Mouse (Mus musculus) embryo, embryonic 11.5 days (tissue): ENCODE measurements at regions not wholly inside any gene's neighbourhood (a gene's known extent, or its start where the extent isn't known, plus 50 kb on each side); places are given as distances from the start of the nearest gene placed in this dataset.

ENCODE experiments used
- DNase-seq: peaks from one replicate; pipeline ENCODE4 v3.0.0-alpha.2; 2012; ENCODE audit warnings: low read depth, low spot score

GRCm38 (mm10) chr2:117910781-117911180, 200.9 kb upstream of the Thbs1 start:
- DNase-seq: no peak

GRCm38 (mm10) chr2:117912722-117913121, 199.0 kb upstream of the Thbs1 start:
- no peak for DNase-seq

- no peak for DNase-seq
Observed at GRCm38 (mm10) chr2:117913846-117914245, 197.8 kb upstream of the Thbs1 start.

- no peak for DNase-seq
Observed at GRCm38 (mm10) chr2:117915821-117916220, 195.9 kb upstream of the Thbs1 start.

- DNase-seq: no peak
Observed at GRCm38 (mm10) chr2:117917181-117917580, 194.5 kb upstream of the Thbs1 start.

GRCm38 (mm10) chr2:117924877-117925276, 186.8 kb upstream of the Thbs1 start:
- no peak for DNase-seq

- DNase-seq: no peak
Observed at GRCm38 (mm10) chr2:117925412-117925811, 186.3 kb upstream of the Thbs1 start.

- peak; percentile 7 for DNase-seq
Observed at GRCm38 (mm10) chr2:117928062-117928461, 183.6 kb upstream of the Thbs1 start.

GRCm38 (mm10) chr2:117929586-117929985, 182.1 kb upstream of the Thbs1 start:
- no peak for DNase-seq

GRCm38 (mm10) chr2:117930895-117931537, 180.7 kb upstream of the Thbs1 start:
- no peak for DNase-seq

- no peak for DNase-seq
Observed at GRCm38 (mm10) chr2:117936590-117936989, 175.1 kb upstream of the Thbs1 start.

- DNase-seq: peak; percentile 4
Observed at GRCm38 (mm10) chr2:117938283-117939049, 173.2 kb upstream of the Thbs1 start.

- no peak for DNase-seq
Observed at GRCm38 (mm10) chr2:117941517-117942096, 170.1 kb upstream of the Thbs1 start.

GRCm38 (mm10) chr2:117943666-117944065, 168.0 kb upstream of the Thbs1 start:
- no peak for DNase-seq

- no peak for DNase-seq
Observed at GRCm38 (mm10) chr2:117944325-117944724, 167.4 kb upstream of the Thbs1 start.

GRCm38 (mm10) chr2:117944942-117945341, 166.7 kb upstream of the Thbs1 start:
- DNase-seq: no peak

- DNase-seq: no peak
Observed at GRCm38 (mm10) chr2:117950431-117951336, 161.0 kb upstream of the Thbs1 start.

- DNase-seq: no peak
Observed at GRCm38 (mm10) chr2:117951337-117951718, 160.3 kb upstream of the Thbs1 start.

GRCm38 (mm10) chr2:117958737-117959136, 152.9 kb upstream of the Thbs1 start:
- DNase-seq: no peak

- DNase-seq: no peak
Observed at GRCm38 (mm10) chr2:117959440-117959839, 152.2 kb upstream of the Thbs1 start.

GRCm38 (mm10) chr2:117962531-117962930, 149.1 kb upstream of the Thbs1 start:
- DNase-seq: no peak

- no peak for DNase-seq
Observed at GRCm38 (mm10) chr2:117963526-117963925, 148.2 kb upstream of the Thbs1 start.
